Mouse (Mus musculus): Measurements from ENCODE around the gene Cacng2.
"Not testable (repeated sequence)": the region's sequence is repeated elsewhere in the genome, so short reads cannot be mapped to it uniquely, and the experiment has no call there.

The Cacng2 gene

GRCm38 (mm10) chr15:78008206-78008605, 111.6 kb downstream of the Cacng2 start:
- not testable (repeated sequence) for DNase-seq (ENCODE audit: low spot score)

- DNase-seq (ENCODE audit: low spot score), result no peak
Observed at GRCm38 (mm10) chr15:78003929-78004328, 115.9 kb downstream of the Cacng2 start.

- no peak for DNase-seq (ENCODE audit: low spot score)
Observed at GRCm38 (mm10) chr15:78001400-78001799, 118.4 kb downstream of the Cacng2 start.

DNA sequence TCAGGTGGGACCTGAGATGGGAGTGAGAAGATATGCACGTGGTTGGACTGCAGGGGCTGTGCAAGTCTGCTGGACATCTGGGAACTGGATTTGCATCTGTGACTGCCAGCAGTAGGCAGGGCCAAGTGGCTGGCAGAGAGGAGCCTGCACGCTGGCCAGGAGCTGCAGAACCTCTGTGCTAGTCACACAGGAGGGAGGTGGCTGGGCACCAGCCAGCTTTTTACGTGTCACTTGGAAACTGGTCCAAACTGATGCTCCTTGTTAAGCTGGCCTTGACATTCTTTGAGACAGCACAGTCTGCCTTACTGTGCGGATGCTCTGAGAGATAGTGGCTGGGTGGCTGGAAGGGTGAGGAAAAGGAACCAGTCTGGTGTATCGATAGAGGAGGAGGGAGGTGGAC, 131.3 kb downstream of the Cacng2 start:
- DNase-seq (ENCODE audit: low spot score), result no peak

DNA sequence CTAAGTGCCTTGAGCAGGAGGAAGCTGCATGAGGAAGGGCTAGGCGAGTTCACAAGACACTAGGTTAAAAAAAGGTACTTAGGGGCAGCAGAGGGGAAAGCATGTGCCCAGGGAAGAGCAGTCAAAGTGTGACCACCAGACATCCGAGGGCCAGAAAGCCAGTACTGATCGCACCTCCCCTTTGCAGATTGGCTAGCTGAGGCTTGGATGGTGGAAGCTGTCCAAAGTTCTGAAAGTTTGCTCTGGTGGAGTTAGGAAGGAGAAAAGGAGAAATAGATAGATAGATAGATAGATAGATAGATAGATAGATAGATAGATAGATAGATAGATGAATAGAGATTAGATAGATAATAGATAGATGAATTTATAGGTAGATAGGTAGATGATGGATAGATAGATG, 136.4 kb downstream of the Cacng2 start:
- DNase-seq (ENCODE audit: low spot score), result no peak

- no peak for DNase-seq (ENCODE audit: low spot score)
Observed at GRCm38 (mm10) chr15:77982195-77982939, 137.5 kb downstream of the Cacng2 start.

- no peak for DNase-seq (ENCODE audit: low spot score)
Observed at GRCm38 (mm10) chr15:77981181-77981680, 138.6 kb downstream of the Cacng2 start.

- DNase-seq (ENCODE audit: low spot score), result no peak
Observed at GRCm38 (mm10) chr15:77979427-77979865, 140.4 kb downstream of the Cacng2 start.

GRCm38 (mm10) chr15:77977663-77978062, 142.2 kb downstream of the Cacng2 start:
- DNase-seq (ENCODE audit: low spot score), result no peak

GRCm38 (mm10) chr15:77974165-77974841, 145.5 kb downstream of the Cacng2 start:
- DNase-seq (ENCODE audit: low spot score), result no peak

DNA sequence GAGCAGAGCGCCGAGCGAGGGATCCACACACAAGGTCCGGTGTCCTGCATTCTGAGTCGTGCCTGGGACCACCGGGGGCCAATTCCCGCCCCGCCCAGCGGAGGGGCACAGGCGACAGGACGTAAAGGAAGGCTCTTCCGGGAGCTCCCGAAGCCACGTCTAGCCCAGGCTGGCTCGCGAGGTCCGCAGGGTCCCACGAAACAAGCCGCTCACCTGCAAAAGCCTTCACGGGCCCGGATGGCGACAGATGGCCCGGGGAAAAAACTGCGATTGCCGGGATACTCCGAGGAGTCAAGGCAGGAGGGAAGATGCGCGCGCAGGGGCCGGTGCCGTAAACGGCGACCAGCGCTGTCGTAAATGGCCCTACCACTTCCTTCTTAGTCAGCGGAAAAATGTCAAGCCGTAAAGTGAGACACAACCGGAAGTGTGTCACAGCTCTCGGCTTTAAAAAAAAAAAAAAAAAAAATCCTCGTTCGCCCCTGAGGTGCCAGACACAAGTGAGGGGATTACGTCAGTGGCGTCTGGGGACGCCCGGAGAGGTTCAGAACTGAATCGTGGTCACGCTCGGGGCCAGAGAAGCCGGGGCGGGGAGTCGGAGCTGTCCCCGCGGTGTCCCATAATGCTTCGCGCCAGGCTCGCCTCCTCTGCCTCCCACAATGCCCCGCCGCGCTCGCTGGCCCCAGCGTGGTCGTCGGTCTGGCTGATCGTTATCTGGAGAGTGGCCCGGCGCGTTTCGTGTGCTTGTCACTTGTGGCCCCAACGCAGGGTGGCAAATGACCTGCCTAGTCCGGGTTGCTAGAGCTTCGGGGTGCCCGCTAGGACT, 149.1 kb downstream of the Cacng2 start, which contains the start of gene Eif3d:
TSS of gene Eif3d (minus strand) at position 344 of the 823 bp plus-strand sequence.
- peak; percentile 97 for DNase-seq (ENCODE audit: low spot score)

DNA sequence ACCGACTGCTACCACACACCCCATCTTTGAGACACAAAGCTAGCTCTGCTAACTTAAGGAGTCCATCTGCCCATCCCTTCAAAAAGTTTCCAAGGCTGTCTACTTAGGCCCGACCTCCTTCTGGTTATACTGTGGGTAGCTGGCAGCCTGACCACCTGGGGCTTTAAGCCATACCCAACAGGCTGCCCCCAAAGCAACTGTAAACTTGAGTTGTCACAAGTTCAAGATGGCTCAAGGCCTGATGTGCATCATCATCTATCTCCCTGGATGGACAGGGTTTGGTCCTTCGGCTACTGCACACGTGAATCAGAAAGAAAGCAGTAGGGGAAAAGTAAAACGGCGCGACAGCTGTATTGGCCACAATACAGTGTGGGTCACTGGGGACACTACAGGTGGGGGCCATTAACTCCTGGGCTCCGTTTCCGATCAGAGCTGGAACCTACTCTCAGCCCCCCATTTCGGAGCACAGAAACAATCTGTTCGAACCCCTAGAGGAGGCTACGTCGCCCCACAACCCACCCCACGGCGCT, 149.8 kb downstream of the Cacng2 start:
- no peak for DNase-seq (ENCODE audit: low spot score)

GRCm38 (mm10) chr15:77965117-77965528, 154.7 kb downstream of the Cacng2 start:
- DNase-seq (ENCODE audit: low spot score), result no peak

- no peak for DNase-seq (ENCODE audit: low spot score)
Observed at GRCm38 (mm10) chr15:77962447-77962846, 157.4 kb downstream of the Cacng2 start.

DNA sequence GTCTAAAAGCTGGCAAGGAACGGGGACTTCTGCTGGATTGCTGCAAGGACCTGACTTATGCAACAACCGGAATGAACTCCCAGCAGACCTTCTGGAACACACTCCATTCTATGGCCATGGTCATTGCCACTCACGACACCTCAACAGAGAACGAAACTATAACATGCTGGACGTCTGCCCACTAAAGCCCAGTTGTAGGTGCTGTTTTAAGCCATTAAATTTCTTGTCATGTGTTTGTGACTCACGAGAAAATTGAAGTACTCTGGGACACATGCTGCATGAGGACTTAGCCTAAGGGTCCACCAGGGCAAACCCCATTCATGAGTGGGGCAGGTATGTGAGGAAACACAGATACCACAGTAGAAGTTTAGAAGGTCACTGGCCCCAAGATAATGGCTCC, 159.1 kb downstream of the Cacng2 start:
- DNase-seq (ENCODE audit: low spot score), result no peak

GRCm38 (mm10) chr15:77958071-77958470, 161.8 kb downstream of the Cacng2 start:
- DNase-seq (ENCODE audit: low spot score), result no peak

- no peak for DNase-seq (ENCODE audit: low spot score)
Observed at GRCm38 (mm10) chr15:77957625-77958024, 162.2 kb downstream of the Cacng2 start.

GRCm38 (mm10) chr15:77956404-77956901, 163.4 kb downstream of the Cacng2 start, which contains the start of gene Foxred2:
Foxred2 (minus strand) TSS chr15:77956722.
- peak; percentile 79 for DNase-seq (ENCODE audit: low spot score)

DNA sequence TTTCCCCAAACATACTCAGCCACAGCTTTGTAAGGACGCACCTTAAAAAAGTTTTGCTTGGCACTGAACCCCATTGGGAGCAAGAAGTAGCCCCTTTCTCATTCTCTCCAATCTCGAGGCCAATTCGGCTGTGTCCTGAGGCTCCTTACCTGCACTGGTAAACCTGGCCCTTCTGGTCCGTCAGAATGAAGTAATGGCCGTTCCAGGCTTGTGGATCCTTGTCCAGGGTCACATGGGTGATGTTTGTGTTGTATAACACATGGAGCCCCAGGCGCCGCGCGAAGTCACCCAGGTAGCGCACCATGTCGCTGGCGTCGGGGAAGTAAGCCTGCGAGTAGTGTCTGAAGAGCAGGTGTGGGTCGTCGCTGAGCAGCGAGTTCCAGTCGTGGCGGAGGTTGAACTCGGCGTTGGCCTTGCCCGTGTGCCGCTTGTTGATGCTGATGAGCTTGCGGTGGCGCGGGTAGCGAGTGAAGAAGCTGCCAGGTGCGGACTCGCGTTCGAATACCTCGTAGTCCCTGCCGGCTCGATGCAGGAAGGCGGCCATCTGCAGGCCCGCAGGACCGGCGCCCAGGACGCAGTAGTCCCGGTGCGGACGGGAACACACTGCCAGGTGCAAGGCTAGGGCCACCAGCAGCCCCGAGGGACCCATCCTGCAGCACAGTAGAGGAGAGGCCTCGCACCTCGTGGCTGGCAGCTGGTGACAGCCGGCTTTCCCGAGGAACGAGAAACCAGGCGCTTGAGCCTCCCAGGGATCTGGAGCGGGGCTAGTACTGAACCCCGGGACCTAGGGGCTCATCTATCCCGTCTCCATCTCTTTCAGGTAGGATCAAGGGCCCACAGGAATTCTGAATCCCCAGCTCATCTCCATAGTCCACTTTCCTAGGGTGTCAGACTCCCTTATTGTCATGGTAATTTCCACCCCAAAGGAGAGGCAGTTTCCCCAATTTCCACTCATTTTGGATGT, 164.1 kb downstream of the Cacng2 start:
- no peak for DNase-seq (ENCODE audit: low spot score)

- no peak for DNase-seq (ENCODE audit: low spot score)
Observed at GRCm38 (mm10) chr15:77954362-77954761, 165.5 kb downstream of the Cacng2 start.

DNA sequence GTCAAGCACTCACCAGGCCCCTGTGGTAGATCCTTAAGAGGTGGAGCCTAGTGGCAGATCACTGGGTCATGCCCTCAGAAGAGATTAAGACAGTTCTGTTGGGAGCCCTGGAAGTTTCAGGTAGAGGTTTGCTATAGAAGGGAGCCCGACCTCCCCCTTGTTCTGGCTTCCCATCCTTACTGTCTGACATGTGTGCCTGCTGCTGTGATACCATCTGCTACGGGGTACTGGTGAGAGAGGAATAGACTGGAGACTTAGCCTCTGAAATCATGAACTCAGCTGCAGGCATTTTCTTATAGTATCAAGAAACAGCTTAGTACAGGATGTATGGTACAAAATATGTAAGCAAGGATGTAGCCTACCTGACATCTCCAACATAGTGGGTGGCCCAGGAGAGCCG, 166.9 kb downstream of the Cacng2 start:
- DNase-seq (ENCODE audit: low spot score), result no peak
